Mouse (Mus musculus): Measurements from ENCODE around the gene BC016579. TPM values are rescaled to one million over a fixed set of nuclear protein-coding genes. Genes with fewer than 3 reads are reported as not detected.

The BC016579 gene
- polyA plus RNA-seq, 1 experiment from 2014 or later: 10.6 TPM

GRCm38 (mm10) chr16:45668178-45668577, 14.3 kb upstream of the BC016579 start:
- Histone ChIP-seq H3K4me2 (replicated peaks; ENCODE audit: low read depth) (no peak overlapping the region), H3K9ac (ENCODE audit: low read length) (no peak overlapping the region), H3K27ac (replicated peaks) (no peak overlapping the region), H3K27me3 (ENCODE audit: control insufficient read depth, insufficient read depth, low read length) (no peaks in the 10 kb centered on the region), H3K36me3 (ENCODE audit: control insufficient read depth, insufficient read depth, low read length) (no peaks in the 10 kb centered on the region), H3K9me3 (ENCODE audit: control insufficient read depth, low read length) (no peaks in the 10 kb centered on the region), H3K4me1 (replicated peaks; ENCODE audit: control insufficient read depth, insufficient read depth) (no peaks in the 10 kb centered on the region), H3K4me3 (ENCODE audit: low read depth, low read length) (no peak overlapping the region)
- no peak for ATAC-seq (ENCODE audit: low FRiP score, low TSS enrichment)
- WGBS: 57% methylated on average over 3 of the region's 3 CpGs
- no peak for DNase-seq (ENCODE audit: low spot score)
- TF ChIP-seq CTCF (IDR thresholded peaks at IDR 0.05; ENCODE audit: low read depth): no peak
- TF ChIP-seq EP300 (optimal IDR thresholded peaks at IDR 0.05): no peak

- Histone ChIP-seq H3K9ac (ENCODE audit: low read length) (no peak overlapping the region), H3K27me3 (ENCODE audit: control insufficient read depth, insufficient read depth, low read length) (no peaks in the 10 kb centered on the region), H3K9me3 (ENCODE audit: control insufficient read depth, low read length) (no peaks in the 10 kb centered on the region), H3K27ac (replicated peaks) (no peak overlapping the region), H3K4me2 (replicated peaks; ENCODE audit: low read depth) (no peak overlapping the region), H3K4me3 (ENCODE audit: low read depth, low read length) (no peak overlapping the region), H3K4me1 (replicated peaks; ENCODE audit: control insufficient read depth, insufficient read depth) (no peaks in the 10 kb centered on the region), H3K36me3 (ENCODE audit: control insufficient read depth, insufficient read depth, low read length) (no peaks in the 10 kb centered on the region)
- no peak for DNase-seq (ENCODE audit: low spot score)
- TF ChIP-seq EP300 (optimal IDR thresholded peaks at IDR 0.05): no peak
- no peak for TF ChIP-seq CTCF (IDR thresholded peaks at IDR 0.05; ENCODE audit: low read depth)
- WGBS: 71% methylated on average over 2 of the region's 2 CpGs
- ATAC-seq (ENCODE audit: low FRiP score, low TSS enrichment): no peak
Measured at GRCm38 (mm10) chr16:45666136-45666535, 12.3 kb upstream of the BC016579 start.

GRCm38 (mm10) chr16:45662381-45662780, 8.5 kb upstream of the BC016579 start:
- peak; percentile 59; the same call in 1 of the 2 replicates for ATAC-seq (ENCODE audit: low FRiP score, low TSS enrichment)
- no peak overlapping the region for H3K27ac ChIP-seq (replicated peaks)
- H3K4me1 ChIP-seq (replicated peaks; ENCODE audit: control insufficient read depth, insufficient read depth): no peaks in the 10 kb centered on the region

GRCm38 (mm10) chr16:45659596-45659995, 5.7 kb upstream of the BC016579 start:
- DNase-seq (ENCODE audit: low spot score) (no peak), ATAC-seq (ENCODE audit: low FRiP score, low TSS enrichment) (no peak)
- H3K27me3 ChIP-seq (ENCODE audit: control insufficient read depth, insufficient read depth, low read length): no peaks in the 10 kb centered on the region
- no peak overlapping the region for H3K9ac ChIP-seq (ENCODE audit: low read length)
- TF ChIP-seq EP300 (optimal IDR thresholded peaks at IDR 0.05) (no peak), CTCF (IDR thresholded peaks at IDR 0.05; ENCODE audit: low read depth) (no peak)
- no peaks in the 10 kb centered on the region for H3K4me1 ChIP-seq (replicated peaks; ENCODE audit: control insufficient read depth, insufficient read depth)
- 82% methylated on average over 4 of the region's 4 CpGs for WGBS
- H3K27ac ChIP-seq (replicated peaks): no peak overlapping the region
- no peak overlapping the region for H3K4me2 ChIP-seq (replicated peaks; ENCODE audit: low read depth)
- H3K4me3 ChIP-seq (ENCODE audit: low read depth, low read length): no peak overlapping the region
- H3K36me3 ChIP-seq (ENCODE audit: control insufficient read depth, insufficient read depth, low read length): no peaks in the 10 kb centered on the region
- no peaks in the 10 kb centered on the region for H3K9me3 ChIP-seq (ENCODE audit: control insufficient read depth, low read length)

More at GRCm38 (mm10) chr16:45662381-45662780, 8.5 kb upstream of the BC016579 start:
- no peak for DNase-seq (ENCODE audit: low spot score)
- TF ChIP-seq EP300 (optimal IDR thresholded peaks at IDR 0.05): no peak
- no peak for TF ChIP-seq CTCF (IDR thresholded peaks at IDR 0.05; ENCODE audit: low read depth)
- Histone ChIP-seq H3K9me3 (ENCODE audit: control insufficient read depth, low read length) (no peaks in the 10 kb centered on the region), H3K4me3 (ENCODE audit: low read depth, low read length) (no peak overlapping the region), H3K36me3 (ENCODE audit: control insufficient read depth, insufficient read depth, low read length) (no peaks in the 10 kb centered on the region), H3K4me2 (replicated peaks; ENCODE audit: low read depth) (no peak overlapping the region), H3K9ac (ENCODE audit: low read length) (no peak overlapping the region), H3K27me3 (ENCODE audit: control insufficient read depth, insufficient read depth, low read length) (no peaks in the 10 kb centered on the region)

GRCm38 (mm10) chr16:45658248-45658647, 4.4 kb upstream of the BC016579 start:
- TF ChIP-seq EP300 (optimal IDR thresholded peaks at IDR 0.05) (no peak), CTCF (IDR thresholded peaks at IDR 0.05; ENCODE audit: low read depth) (no peak)
- DNase-seq (ENCODE audit: low spot score) (no peak), ATAC-seq (ENCODE audit: low FRiP score, low TSS enrichment) (no peak)
- Histone ChIP-seq H3K4me1 (replicated peaks; ENCODE audit: control insufficient read depth, insufficient read depth) (no peaks in the 10 kb centered on the region), H3K9me3 (ENCODE audit: control insufficient read depth, low read length) (no peaks in the 10 kb centered on the region), H3K9ac (ENCODE audit: low read length) (no peak overlapping the region), H3K4me2 (replicated peaks; ENCODE audit: low read depth) (no peak overlapping the region), H3K27ac (replicated peaks) (no peak overlapping the region), H3K4me3 (ENCODE audit: low read depth, low read length) (no peak overlapping the region), H3K36me3 (ENCODE audit: control insufficient read depth, insufficient read depth, low read length) (no peaks in the 10 kb centered on the region), H3K27me3 (ENCODE audit: control insufficient read depth, insufficient read depth, low read length) (no peaks in the 10 kb centered on the region)
- 89% methylated on average over 1 of the region's 1 CpGs for WGBS

- H3K27me3 ChIP-seq (ENCODE audit: control insufficient read depth, insufficient read depth, low read length): no peaks in the 10 kb centered on the region
- no peaks in the 10 kb centered on the region for H3K36me3 ChIP-seq (ENCODE audit: control insufficient read depth, insufficient read depth, low read length)
- ATAC-seq (ENCODE audit: low FRiP score, low TSS enrichment) (no peak), DNase-seq (ENCODE audit: low spot score) (no peak)
- WGBS: 86% methylated on average over 12 of the region's 12 CpGs
- H3K4me3 ChIP-seq (ENCODE audit: low read depth, low read length): no peak overlapping the region
- no peak overlapping the region for H3K27ac ChIP-seq (replicated peaks)
- no peaks in the 10 kb centered on the region for H3K9me3 ChIP-seq (ENCODE audit: control insufficient read depth, low read length)
- no peak overlapping the region for H3K4me2 ChIP-seq (replicated peaks; ENCODE audit: low read depth)
- no peak overlapping the region for H3K9ac ChIP-seq (ENCODE audit: low read length)
- H3K4me1 ChIP-seq (replicated peaks; ENCODE audit: control insufficient read depth, insufficient read depth): no peaks in the 10 kb centered on the region
- no peak for TF ChIP-seq CTCF (IDR thresholded peaks at IDR 0.05; ENCODE audit: low read depth)
- TF ChIP-seq EP300 (optimal IDR thresholded peaks at IDR 0.05): no peak
Measured at GRCm38 (mm10) chr16:45657574-45658159, 3.8 kb upstream of the BC016579 start.
